Mouse (Mus musculus): Measurements from ENCODE around the gene Muc1. TPM values are rescaled to one million over a fixed set of nuclear protein-coding genes. Genes with fewer than 3 reads are reported as not detected.

Muc1 gene
- polyA plus RNA-seq, 1 experiment from 2014 or later, result 1.8 TPM

GRCm38 (mm10) chr3:89244982-89245687 lies 16.3 kb downstream of the Muc1 start:
- H3K4me1 ChIP-seq (replicated peaks), result peaks cover 64% of the 10 kb centered on the region
- peaks cover 41% of the 10 kb centered on the region for H3K36me3 ChIP-seq
- H3K27ac ChIP-seq, result peak overlapping the region; percentile 94
- under 1% methylated on average over 25 of the region's 26 CpGs for WGBS
- H3K27me3 ChIP-seq (ENCODE audit: insufficient read depth, poor library complexity, severe bottlenecking), result peaks cover 35% of the 10 kb centered on the region
- no peaks in the 10 kb centered on the region for H3K9me3 ChIP-seq
- DNase-seq (ENCODE audit: low spot score), result peak; percentile 59
- H3K4me3 ChIP-seq, result peak overlapping the region; percentile 82

GRCm38 (mm10) chr3:89245688-89246171 lies 16.9 kb downstream of the Muc1 start, which contains the start of gene Krtcap2:
Krtcap2 (plus strand) TSS chr3:89245966.
- peaks cover 70% of the 10 kb centered on the region for H3K4me1 ChIP-seq (replicated peaks)

GRCm38 (mm10) chr3:89246261-89247100 lies 17.6 kb downstream of the Muc1 start, which contains the start of gene Trim46:
Trim46 (minus strand) TSS chr3:89246309.
- Histone ChIP-seq H3K4me3 (peak within 1 kb of the TSS; percentile 82), H3K27ac (peak within 1 kb of the TSS; percentile 94), H3K9me3 (no peaks in the 10 kb centered on the region), H3K4me1 (replicated peaks) (peaks cover 78% of the 10 kb centered on the region), H3K27me3 (ENCODE audit: insufficient read depth, poor library complexity, severe bottlenecking) (peaks cover 42% of the 10 kb centered on the region), H3K36me3 (peaks cover 35% of the 10 kb centered on the region)
- WGBS, result 1% methylated on average over 42 of the region's 42 CpGs
- peak; percentile 93 for DNase-seq (ENCODE audit: low spot score)

More at GRCm38 (mm10) chr3:89245688-89246171, 16.9 kb downstream of the Muc1 start, which contains the start of gene Krtcap2:
- DNase-seq (ENCODE audit: low spot score), result peak; percentile 48
- Histone ChIP-seq H3K4me3 (peak within 1 kb of the TSS; percentile 82), H3K27ac (peak within 1 kb of the TSS; percentile 94), H3K9me3 (no peaks in the 10 kb centered on the region), H3K27me3 (ENCODE audit: insufficient read depth, poor library complexity, severe bottlenecking) (peaks cover 36% of the 10 kb centered on the region), H3K36me3 (peaks cover 41% of the 10 kb centered on the region)
- 5% methylated on average over 20 of the region's 20 CpGs for WGBS

- 90% methylated on average over 4 of the region's 4 CpGs for WGBS
- Histone ChIP-seq H3K27ac (peak overlapping the region; percentile 94; the same call in 1 of the 2 replicates), H3K9me3 (no peaks in the 10 kb centered on the region), H3K27me3 (ENCODE audit: insufficient read depth, poor library complexity, severe bottlenecking) (peaks cover 52% of the 10 kb centered on the region), H3K4me3 (peak overlapping the region; percentile 82), H3K4me1 (replicated peaks) (peaks cover 80% of the 10 kb centered on the region), H3K36me3 (peaks cover 26% of the 10 kb centered on the region)
- DNase-seq (ENCODE audit: low spot score), result no peak
Observed at GRCm38 (mm10) chr3:89247466-89247865, 18.6 kb downstream of the Muc1 start.

GRCm38 (mm10) chr3:89250435-89251040 lies 21.7 kb downstream of the Muc1 start:
- peak; percentile 49 for DNase-seq (ENCODE audit: low spot score)
- no peak overlapping the region for H3K27ac ChIP-seq
- H3K4me1 ChIP-seq (replicated peaks), result peaks cover 52% of the 10 kb centered on the region
- no peaks in the 10 kb centered on the region for H3K9me3 ChIP-seq
- H3K4me3 ChIP-seq, result 0 out of 2 replicates have a peak overlapping the region, but pooled peaks have one; percentile 20
- H3K36me3 ChIP-seq, result peaks cover 26% of the 10 kb centered on the region
- 22% methylated on average over 7 of the region's 7 CpGs for WGBS
- peaks cover 41% of the 10 kb centered on the region for H3K27me3 ChIP-seq (ENCODE audit: insufficient read depth, poor library complexity, severe bottlenecking)

- peak overlapping the region; percentile 73 for H3K27ac ChIP-seq
Observed at GRCm38 (mm10) chr3:89251365-89251895, 22.6 kb downstream of the Muc1 start.

GRCm38 (mm10) chr3:89254994-89255393 lies 26.1 kb downstream of the Muc1 start:
- DNase-seq (ENCODE audit: low spot score), result no peak
- WGBS, result 93% methylated on average over 5 of the region's 5 CpGs
- H3K27ac ChIP-seq, result no peak overlapping the region

More at GRCm38 (mm10) chr3:89251365-89251895, 22.6 kb downstream of the Muc1 start:
- 4% methylated on average over 17 of the region's 17 CpGs for WGBS
- Histone ChIP-seq H3K4me3 (peak overlapping the region; percentile 20), H3K9me3 (no peaks in the 10 kb centered on the region), H3K4me1 (replicated peaks) (peaks cover 44% of the 10 kb centered on the region), H3K27me3 (ENCODE audit: insufficient read depth, poor library complexity, severe bottlenecking) (peaks cover 36% of the 10 kb centered on the region), H3K36me3 (peaks cover 26% of the 10 kb centered on the region)
- DNase-seq (ENCODE audit: low spot score), result peak; percentile 63

GRCm38 (mm10) chr3:89256177-89256576 lies 27.3 kb downstream of the Muc1 start:
- peaks cover 43% of the 10 kb centered on the region for H3K27me3 ChIP-seq (ENCODE audit: insufficient read depth, poor library complexity, severe bottlenecking)
- H3K27ac ChIP-seq, result no peak overlapping the region
- no peak overlapping the region for H3K4me3 ChIP-seq
- WGBS, result 86% methylated on average over 5 of the region's 5 CpGs
- peaks cover 19% of the 10 kb centered on the region for H3K4me1 ChIP-seq (replicated peaks)
- no peaks in the 10 kb centered on the region for H3K36me3 ChIP-seq
- H3K9me3 ChIP-seq, result no peaks in the 10 kb centered on the region
- no peak for DNase-seq (ENCODE audit: low spot score)

More at GRCm38 (mm10) chr3:89254994-89255393, 26.1 kb downstream of the Muc1 start:
- Histone ChIP-seq H3K4me3 (no peak overlapping the region), H3K36me3 (0 out of 2 replicates have a peak, but pooled peaks cover under 1% of the 10 kb centered on the region), H3K4me1 (replicated peaks) (peaks cover 27% of the 10 kb centered on the region), H3K9me3 (no peaks in the 10 kb centered on the region), H3K27me3 (ENCODE audit: insufficient read depth, poor library complexity, severe bottlenecking) (peaks cover 48% of the 10 kb centered on the region)

GRCm38 (mm10) chr3:89259076-89259475 lies 30.2 kb downstream of the Muc1 start, which contains the start of gene Dpm3:
Dpm3 (plus strand) TSS chr3:89259358.
- no peak for DNase-seq (ENCODE audit: low spot score)
- 50% methylated on average over 7 of the region's 7 CpGs for WGBS
- Histone ChIP-seq H3K9me3 (no peaks in the 10 kb centered on the region), H3K27ac (no peak within 1 kb of the TSS), H3K4me1 (replicated peaks) (0 out of 2 replicates have a peak, but pooled peaks cover 7% of the 10 kb centered on the region), H3K27me3 (ENCODE audit: insufficient read depth, poor library complexity, severe bottlenecking) (peaks cover 16% of the 10 kb centered on the region), H3K36me3 (no peaks in the 10 kb centered on the region), H3K4me3 (no peak within 1 kb of the TSS)

GRCm38 (mm10) chr3:89260211-89260610 lies 31.4 kb downstream of the Muc1 start:
- Histone ChIP-seq H3K4me1 (replicated peaks) (0 out of 2 replicates have a peak, but pooled peaks cover 7% of the 10 kb centered on the region), H3K27ac (no peak overlapping the region), H3K4me3 (no peak overlapping the region), H3K27me3 (ENCODE audit: insufficient read depth, poor library complexity, severe bottlenecking) (peaks cover 16% of the 10 kb centered on the region), H3K36me3 (no peaks in the 10 kb centered on the region), H3K9me3 (no peaks in the 10 kb centered on the region)
- whole genome bisulfite sequencing, result 77% methylated on average over 3 of the region's 3 CpGs
- no peak for DNase-seq (ENCODE audit: low spot score)

- H3K36me3 ChIP-seq, result no peaks in the 10 kb centered on the region
- no peak for DNase-seq (ENCODE audit: low spot score)
- 75% methylated on average over 10 of the region's 10 CpGs for WGBS
- peaks cover 16% of the 10 kb centered on the region for H3K27me3 ChIP-seq (ENCODE audit: insufficient read depth, poor library complexity, severe bottlenecking)
- H3K9me3 ChIP-seq, result no peaks in the 10 kb centered on the region
- H3K4me1 ChIP-seq (replicated peaks), result peaks cover 22% of the 10 kb centered on the region
- H3K4me3 ChIP-seq, result no peak overlapping the region
- no peak overlapping the region for H3K27ac ChIP-seq
Observed at GRCm38 (mm10) chr3:89262417-89262816, 33.6 kb downstream of the Muc1 start.

- Histone ChIP-seq H3K27ac (peak overlapping the region; percentile 87), H3K9me3 (no peaks in the 10 kb centered on the region), H3K27me3 (ENCODE audit: insufficient read depth, poor library complexity, severe bottlenecking) (peaks cover 23% of the 10 kb centered on the region), H3K36me3 (peaks cover 7% of the 10 kb centered on the region), H3K4me3 (peak overlapping the region; percentile 64), H3K4me1 (replicated peaks) (peaks cover 47% of the 10 kb centered on the region)
- peak; percentile 83 for DNase-seq (ENCODE audit: low spot score)
- 1% methylated on average over 20 of the region's 20 CpGs for WGBS
Observed at GRCm38 (mm10) chr3:89266439-89266893, 37.6 kb downstream of the Muc1 start.
